Mouse (Mus musculus) bone marrow macrophage, adult 2 months (primary cell): ENCODE measurements around the gene Gm26620.

Experiments used
- CTCF ChIP-seq: IDR thresholded peaks from 2 replicates; pipeline ENCODE4 v1.5.1; 2012; ENCODE audit warnings: low read depth, mild to moderate bottlenecking, low read length, moderate library complexity
- POLR2A ChIP-seq: IDR thresholded peaks from 2 replicates; pipeline ENCODE4 v1.6.1; 2012; ENCODE audit warnings: mild to moderate bottlenecking, low read depth, low read length, borderline replicate concordance

DNA sequence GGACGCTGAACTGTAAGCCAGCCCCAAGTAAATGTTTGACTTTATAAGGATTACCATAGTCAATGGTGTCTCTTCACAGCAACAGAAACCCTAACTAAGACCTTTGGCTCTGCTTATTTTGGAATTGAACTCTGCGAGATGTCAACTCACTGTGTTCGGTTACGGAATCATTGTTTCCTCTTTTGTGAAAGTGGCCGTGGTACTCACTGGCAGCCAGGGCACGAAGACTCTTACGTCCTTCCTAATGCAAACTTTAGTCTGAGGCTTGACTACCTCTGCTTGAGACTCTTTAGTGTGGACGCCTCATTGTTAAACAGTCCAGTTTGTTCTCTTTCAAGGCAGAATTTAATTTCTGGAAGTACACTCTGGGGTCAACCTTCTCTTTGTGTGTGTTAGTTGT lies 34.4 kb downstream of the Gm26620 start:
- TF ChIP-seq CTCF (no peak), POLR2A (no peak)
